Mouse (Mus musculus) gastrocnemius, adult 2 months (tissue): ENCODE data around the gene Gm3336. TPM values are rescaled to one million over a fixed set of nuclear protein-coding genes. Genes with fewer than 3 reads are reported as not detected.

Source experiments
- DNase-seq: peaks from one replicate; pipeline ENCODE4 v3.0.0; 2022
- H3K27ac ChIP-seq: fragments of 200-600 bp; 2 replicates; pipeline ENCODE4 v1.8.1; 2022; ENCODE audit warnings: mild to moderate bottlenecking
- H3K4me3 ChIP-seq: fragments of 200-600 bp; 2 replicates; pipeline ENCODE4 v1.8.1; 2022; ENCODE audit warnings: mild to moderate bottlenecking, moderate library complexity
- CTCF ChIP-seq: fragments of 200-600 bp; IDR thresholded peaks from 2 replicates; pipeline ENCODE4 v1.8.1; 2022; ENCODE audit warnings: antibody characterized with exemption, mild to moderate bottlenecking, moderate library complexity
- intact Hi-C: fragments of 180-260 bp; cut with DNase I; formaldehyde crosslinking; loops from one replicate; pipeline ENCODE4 v1.15.1; 2025
- total RNA-seq, 2 experiments: library from RNA; stranded (reverse); gene quantifications; 2 replicates each; pipeline ENCODE4 v1.2.3; 2021

Gm3336 gene
- total RNA-seq, 2 experiments from 2014 or later: not detected

DNA sequence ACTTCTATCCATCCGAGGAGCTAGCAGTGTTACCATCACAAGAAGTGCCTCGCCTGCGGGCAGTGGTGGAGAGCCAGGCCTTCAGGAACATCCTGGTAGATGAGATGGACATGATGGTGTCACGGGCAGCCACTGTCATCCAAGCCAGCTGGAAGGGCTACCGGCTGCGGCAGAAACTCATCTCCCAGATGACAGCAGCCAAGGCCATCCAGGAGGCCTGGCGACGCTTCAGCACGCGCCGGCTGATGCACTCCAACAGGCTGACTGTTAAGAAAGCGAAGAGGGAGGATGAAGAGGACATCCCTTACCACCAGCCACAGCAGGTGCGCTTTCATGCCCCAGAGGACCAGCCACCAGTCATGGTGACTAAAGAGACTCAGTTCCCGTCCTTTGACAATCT lies 10.1 kb upstream of the Gm3336 start:
- peak; percentile 84 for DNase-seq
- Histone ChIP-seq H3K27ac (peak overlapping the region; percentile 28; the same call in 1 of the 2 replicates), H3K4me3 (no peak overlapping the region)
- intact Hi-C loops: no loop called here
- no peak for TF ChIP-seq CTCF

DNA sequence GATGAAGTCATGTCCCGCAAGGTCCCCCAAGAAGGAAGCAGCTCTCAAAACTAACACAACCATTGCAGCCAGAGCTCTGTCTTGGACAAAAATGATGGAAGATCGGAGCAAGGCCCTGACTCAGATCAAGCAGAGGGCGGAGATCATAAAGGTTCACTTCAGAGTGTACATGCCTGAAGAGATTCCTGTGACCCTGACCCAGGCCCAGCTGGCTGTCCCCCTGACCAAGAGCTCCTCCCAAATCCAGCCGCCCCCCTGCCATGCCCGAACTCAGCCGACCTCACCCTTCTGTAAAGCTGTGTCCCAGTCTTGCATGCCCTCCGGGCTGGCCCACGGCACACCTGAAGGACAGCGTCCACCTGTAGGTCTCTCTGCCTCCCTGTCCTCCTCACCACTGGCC lies 8.5 kb upstream of the Gm3336 start:
- H3K4me3 ChIP-seq: no peak overlapping the region
- TF ChIP-seq CTCF: no peak
- intact Hi-C loops: no loop called here
- no peak overlapping the region for H3K27ac ChIP-seq
- DNase-seq: no peak

DNA sequence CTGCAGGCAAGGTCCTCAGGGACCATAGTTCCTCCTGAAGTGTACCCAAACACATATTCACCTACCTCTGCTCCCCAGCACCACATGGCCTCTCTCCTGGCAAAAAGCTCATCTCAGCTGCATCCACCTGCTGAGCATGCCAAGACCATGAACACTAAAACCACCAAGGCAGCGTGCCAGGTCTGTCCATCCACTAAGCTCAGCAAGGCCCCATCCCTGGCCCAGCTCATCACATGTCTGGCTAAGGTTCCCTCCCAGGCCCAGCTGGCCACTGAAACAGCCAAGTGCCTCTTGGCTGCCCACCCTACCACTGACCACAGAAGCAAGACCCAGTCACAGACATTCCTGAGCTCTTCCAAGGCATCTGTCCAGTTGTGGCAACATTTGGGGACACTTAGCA lies 8.0 kb upstream of the Gm3336 start:
- H3K4me3 ChIP-seq: no peak overlapping the region
- intact Hi-C loops: no loop called here
- TF ChIP-seq CTCF: no peak

DNA sequence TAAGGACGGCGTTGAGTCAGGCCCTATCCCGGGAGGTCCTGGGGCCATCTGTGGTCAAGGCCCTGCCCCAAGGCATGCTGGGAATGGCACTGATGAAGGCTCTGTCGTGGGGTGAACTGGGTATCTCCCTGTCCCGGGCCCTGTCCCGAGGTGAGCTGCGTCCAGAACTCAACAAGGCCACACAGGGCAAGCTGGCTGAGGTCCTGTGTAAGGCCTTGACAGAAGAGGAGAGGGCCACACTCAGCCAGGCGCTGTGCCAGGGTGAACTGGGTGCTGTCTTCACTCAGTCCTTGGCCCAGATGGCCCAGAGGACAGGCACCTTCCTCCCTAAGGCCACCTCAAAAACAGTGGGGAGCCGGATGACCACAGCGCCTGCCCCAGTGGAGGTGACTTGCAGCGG lies 7.3 kb upstream of the Gm3336 start:
- no peak overlapping the region for H3K27ac ChIP-seq
- TF ChIP-seq CTCF: no peak
- peak; percentile 29 for DNase-seq
- no peak overlapping the region for H3K4me3 ChIP-seq
- intact Hi-C loops: no loop called here

More for the DNA sequence above, 8.0 kb upstream of the Gm3336 start:
- peak overlapping the region; percentile 38; the same call in 1 of the 2 replicates for H3K27ac ChIP-seq
- DNase-seq: peak; percentile 84

DNA sequence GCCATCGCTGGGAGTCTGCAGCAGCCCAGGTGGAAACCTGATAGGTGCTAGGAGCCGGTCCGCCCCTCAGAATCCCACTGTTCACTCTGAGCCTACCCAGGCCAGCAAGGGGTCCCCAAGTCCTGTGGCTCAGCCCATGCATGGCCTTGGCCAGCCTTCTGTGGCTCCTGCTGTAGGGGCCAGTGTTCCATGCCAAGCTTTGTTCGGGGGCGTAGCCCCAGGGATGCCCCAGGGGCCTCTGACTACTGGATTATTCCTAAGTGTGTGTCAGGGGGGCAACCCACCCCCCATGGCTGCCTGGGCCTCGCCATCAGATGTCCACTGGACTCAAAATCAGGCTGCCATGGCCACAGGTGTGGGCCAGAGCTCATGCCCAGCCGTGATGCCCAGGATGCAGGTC lies 4.4 kb upstream of the Gm3336 start:
- H3K4me3 ChIP-seq: no peak overlapping the region
- TF ChIP-seq CTCF: no peak
- intact Hi-C loops: no loop called here
- H3K27ac ChIP-seq: no peak overlapping the region
- peak; percentile 12 for DNase-seq

DNA sequence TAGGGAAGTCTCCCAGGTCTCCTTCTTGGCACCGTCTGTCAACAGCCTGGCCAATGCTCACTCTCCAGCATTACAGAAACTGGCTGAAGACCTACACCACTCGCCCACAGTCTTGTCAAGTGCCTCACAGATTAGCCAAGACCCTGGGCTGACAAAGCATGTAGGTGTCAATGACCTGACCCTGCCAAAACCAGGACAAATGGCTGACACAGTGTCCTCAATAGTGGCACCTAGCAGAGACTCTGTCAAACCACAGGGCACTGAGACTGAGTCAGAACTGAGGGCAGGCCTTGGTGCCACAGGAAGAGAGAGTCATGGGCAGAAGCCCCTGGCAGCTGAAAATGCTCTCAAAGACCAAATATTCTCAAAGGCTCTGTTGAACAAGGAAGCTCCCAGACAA lies 3.3 kb upstream of the Gm3336 start:
- TF ChIP-seq CTCF: no peak
- no peak overlapping the region for H3K4me3 ChIP-seq
- intact Hi-C loops: no loop called here
- no peak overlapping the region for H3K27ac ChIP-seq
- DNase-seq: peak; percentile 4

DNA sequence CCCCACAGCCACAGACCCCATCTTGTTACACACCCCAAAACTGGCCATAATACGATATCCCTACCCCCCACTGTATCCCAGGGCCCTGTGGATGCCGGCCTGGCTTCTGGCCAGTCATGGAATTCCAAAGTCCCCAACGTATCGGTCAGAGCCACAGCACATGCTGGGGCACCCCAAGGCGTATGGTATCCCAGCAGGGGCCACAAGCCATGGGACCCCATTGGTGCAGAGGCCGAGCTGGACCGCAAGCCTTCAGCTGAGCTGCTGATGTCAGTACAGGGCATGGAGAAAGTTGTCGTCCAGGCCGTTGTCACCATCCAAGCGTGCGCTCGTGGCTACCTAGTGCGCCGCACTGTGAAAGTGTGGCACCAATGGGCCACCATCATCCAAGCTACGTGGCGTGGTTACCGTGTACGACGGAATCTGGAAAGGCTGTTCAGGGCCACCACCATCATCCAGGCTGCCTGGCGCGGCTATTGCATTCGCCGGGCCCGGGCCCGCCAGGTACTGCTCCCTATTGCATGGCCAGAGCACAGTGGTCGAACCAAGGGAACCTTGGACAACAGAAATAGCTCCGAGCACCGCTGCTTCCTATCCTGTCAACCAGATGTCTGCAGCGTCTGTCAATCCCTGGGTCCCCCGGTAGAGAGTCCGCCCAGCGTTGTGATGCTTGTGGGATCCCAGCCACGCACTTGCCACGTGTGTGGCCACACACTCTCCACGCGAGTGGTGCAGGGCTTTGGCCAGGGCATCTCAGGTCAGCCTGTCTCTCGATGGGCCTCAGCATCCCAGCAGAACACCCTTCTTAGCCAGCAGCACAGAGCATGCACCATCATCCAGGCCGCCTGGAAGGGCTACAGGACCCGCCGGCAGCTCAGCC lies 1.6 kb upstream of the Gm3336 start:
- DNase-seq: peak; percentile 20

DNA sequence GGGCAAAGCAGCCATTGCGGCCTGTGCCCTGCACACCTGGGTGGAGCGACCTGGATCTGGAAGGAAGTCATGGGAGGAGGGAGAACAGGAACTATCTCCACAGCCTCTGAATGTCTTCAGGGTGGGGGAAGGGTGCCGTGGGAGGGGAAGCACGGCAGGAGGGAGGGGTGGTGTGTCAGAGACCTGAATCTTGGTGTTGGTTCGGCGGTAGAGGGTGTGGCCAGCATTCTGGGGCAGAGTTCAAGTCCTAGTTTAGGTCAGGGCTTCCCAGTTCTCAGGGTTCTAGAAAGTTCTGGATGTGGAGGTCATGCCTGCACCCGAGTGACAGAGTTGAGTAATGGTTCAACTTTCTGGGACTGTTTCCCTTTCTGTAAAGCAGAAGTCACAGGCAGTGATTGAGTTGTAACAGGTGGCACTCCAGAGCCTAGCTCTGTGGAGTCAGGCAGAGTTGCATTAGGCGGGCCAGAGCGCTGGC lies 1.5 kb downstream of the Gm3336 start:
- intact Hi-C loops: loop anchor here (1.0 to 2.0 kb wide), 3 partner anchors 33 to 121 kb away; no protein-coding TSS in a partner anchor
- H3K27ac ChIP-seq: peak overlapping the region; percentile 50
- DNase-seq: peak; percentile 53
- no peak overlapping the region for H3K4me3 ChIP-seq
- TF ChIP-seq CTCF: no peak

More for the DNA sequence above, 1.6 kb upstream of the Gm3336 start:
- H3K27ac ChIP-seq: no peak overlapping the region
- intact Hi-C loops: no loop called here
- no peak overlapping the region for H3K4me3 ChIP-seq
- no peak for TF ChIP-seq CTCF

DNA sequence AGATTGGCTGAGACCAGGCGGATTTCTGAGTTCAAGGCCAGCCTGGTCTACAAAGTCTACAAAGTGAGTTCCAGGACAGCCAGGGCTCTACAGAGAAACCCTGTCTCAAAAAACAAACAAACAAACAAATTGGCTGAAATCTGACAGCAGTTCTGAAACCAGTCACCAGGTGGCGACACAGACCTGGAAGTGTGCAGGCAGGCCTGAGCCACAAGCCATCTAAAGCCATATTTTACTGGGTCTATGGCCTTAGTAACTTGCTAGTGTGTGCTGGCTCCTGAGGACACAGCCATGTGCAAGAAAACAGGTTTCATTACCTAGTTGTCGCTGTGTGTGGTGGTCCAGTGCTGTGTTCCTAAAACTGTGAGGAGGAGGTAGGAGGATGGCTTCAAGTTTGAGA lies 2.4 kb downstream of the Gm3336 start:
- no peak; the same call in 1 of the 2 replicates for TF ChIP-seq CTCF
- DNase-seq: peak; percentile 80
- intact Hi-C loops: loop anchor here (1.0 to 2.0 kb wide), 3 partner anchors 32 to 120 kb away; no protein-coding TSS in a partner anchor

DNA sequence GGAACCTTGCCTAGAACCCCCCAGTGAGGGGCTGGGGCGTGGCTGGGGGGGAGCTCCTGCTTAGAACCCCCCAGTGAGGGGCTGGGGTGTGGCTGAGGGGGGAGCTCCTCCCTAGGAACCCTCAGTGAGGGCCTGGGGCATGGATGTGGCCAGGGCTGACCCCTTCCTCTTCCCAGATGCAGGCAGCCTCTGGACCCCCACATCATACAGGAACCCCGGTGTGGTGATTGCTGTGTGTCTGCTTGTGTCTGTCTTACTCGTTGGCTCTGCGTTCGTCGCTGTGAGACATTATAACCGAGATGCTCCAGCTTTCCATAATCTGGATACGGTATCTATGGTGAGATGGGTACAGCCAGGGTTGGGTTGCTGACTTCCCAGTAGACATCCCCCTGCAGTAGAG lies 3.3 kb downstream of the Gm3336 start:
- no peak for TF ChIP-seq CTCF
- DNase-seq: peak; percentile 23
- Histone ChIP-seq H3K4me3 (no peak overlapping the region), H3K27ac (no peak overlapping the region)
- intact Hi-C loops: loop anchor here (2.0 kb wide), 2 partner anchors 31 to 119 kb away; no protein-coding TSS in a partner anchor

More for the DNA sequence above, 2.4 kb downstream of the Gm3336 start:
- Histone ChIP-seq H3K27ac (peak overlapping the region; percentile 50), H3K4me3 (no peak overlapping the region)

DNA sequence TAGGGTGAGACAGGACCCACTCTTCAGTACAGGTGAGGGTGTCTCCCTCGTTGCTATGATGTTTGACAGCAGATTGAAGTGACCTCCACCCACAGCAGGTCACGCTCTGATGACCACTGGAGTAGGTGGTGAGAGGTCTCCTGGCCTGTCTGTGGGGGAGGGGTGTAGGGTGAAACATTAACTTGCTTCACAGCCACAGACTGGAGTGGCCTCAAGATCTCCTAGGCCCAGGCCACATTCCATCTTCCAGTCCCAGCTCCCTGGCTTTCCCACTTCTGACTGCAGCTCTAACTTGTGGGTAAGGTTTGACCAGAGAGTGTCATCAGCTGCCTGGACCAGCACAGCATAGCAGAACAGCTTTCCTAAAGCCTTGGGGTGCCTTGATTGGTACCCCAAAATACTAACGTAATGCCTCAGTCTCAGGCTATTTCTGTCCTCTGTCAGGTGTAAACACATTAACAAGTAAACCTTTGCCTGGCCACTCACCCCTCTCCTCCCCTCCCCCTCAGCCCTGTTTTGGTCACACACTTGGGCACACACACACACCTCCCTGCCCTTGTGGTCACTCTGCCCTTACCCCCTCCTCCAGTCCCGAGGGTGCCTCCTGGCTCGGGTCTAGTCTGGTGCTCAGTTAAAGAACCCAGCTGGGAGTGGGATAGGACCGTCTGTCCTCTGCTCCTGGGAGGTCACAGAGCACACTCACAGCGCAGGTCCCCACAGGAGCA lies 5.3 kb downstream of the Gm3336 start, which contains the start of gene Pde4c:
Gene Pde4c (plus strand): TSS at position 235 of the 725 bp plus-strand sequence.
- TF ChIP-seq CTCF: no peak
- DNase-seq: peak; percentile 4
- no peak within 1 kb of the TSS for H3K27ac ChIP-seq
- no peak within 1 kb of the TSS for H3K4me3 ChIP-seq
- intact Hi-C loops: no loop called here

DNA sequence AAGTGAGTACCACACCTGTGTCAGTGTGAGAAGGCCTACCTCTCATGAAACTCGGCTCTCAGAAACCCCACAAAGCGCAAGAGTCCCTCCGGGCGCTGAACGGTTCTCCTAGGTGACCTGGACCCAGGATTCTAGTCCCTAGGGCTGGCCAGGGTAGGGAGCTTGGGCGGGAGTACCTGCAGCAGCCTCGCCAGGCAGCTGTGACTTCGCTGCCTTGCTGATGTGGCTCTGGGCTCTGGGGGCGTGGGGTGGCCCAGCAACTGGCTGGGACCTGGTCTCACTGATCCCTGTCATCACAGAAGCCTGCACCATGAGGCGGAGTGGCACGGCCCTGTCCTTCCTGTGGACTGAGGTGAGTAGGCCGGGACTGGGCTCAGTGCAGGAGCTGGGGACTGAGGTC lies 5.9 kb downstream of the Gm3336 start:
- intact Hi-C loops: no loop called here

More for the DNA sequence above, 5.9 kb downstream of the Gm3336 start:
- DNase-seq: peak; percentile 12
- no peak for TF ChIP-seq CTCF
- Histone ChIP-seq H3K4me3 (no peak overlapping the region), H3K27ac (no peak overlapping the region)
